Mouse (Mus musculus) forebrain, embryonic 16.5 days (tissue): ENCODE results near the gene Mrpl1. TPM values are rescaled to one million over a fixed set of nuclear protein-coding genes. Genes with fewer than 3 reads are reported as not detected.

ENCODE experiments used
- ATAC-seq: fragments of 200-750 bp; cut with Nextera tagmentation; 2 replicates; pipeline ENCODE4 v1.8.0; 2017; ENCODE audit warnings: mild to moderate bottlenecking, moderate library complexity
- H3K27ac ChIP-seq: fragments of 300-500 bp; sonication (generic); 2 replicates; pipeline ENCODE4 v1.5.1; 2014; ENCODE audit warnings: low read length, control low read depth
- H3K27me3 ChIP-seq: fragments of 300-500 bp; sonication (generic); replicated peaks from 2 replicates; pipeline ENCODE4 v1.6.1; 2014; ENCODE audit warnings: low read length; ENCODE audit not compliant: control insufficient read depth, insufficient read depth
- H3K36me3 ChIP-seq: fragments of 300-500 bp; sonication (generic); 2 replicates; pipeline ENCODE4 v1.6.1; 2014; ENCODE audit not compliant: control insufficient read depth, insufficient read depth
- H3K4me1 ChIP-seq: fragments of 300-500 bp; sonication (generic); replicated peaks from 2 replicates; pipeline ENCODE4 v1.6.1; 2014; ENCODE audit warnings: low read length; ENCODE audit not compliant: control insufficient read depth, insufficient read depth
- H3K4me2 ChIP-seq: fragments of 300-500 bp; sonication (generic); 2 replicates; pipeline ENCODE4 v1.6.1; 2014; ENCODE audit warnings: mild to moderate bottlenecking, low read length, control low read depth
- H3K4me3 ChIP-seq: fragments of 300-500 bp; sonication (generic); replicated peaks from 2 replicates; pipeline ENCODE4 v1.5.1; 2014; ENCODE audit warnings: mild to moderate bottlenecking, low read length, control low read depth
- H3K9ac ChIP-seq: fragments of 300-500 bp; sonication (generic); replicated peaks from 2 replicates; pipeline ENCODE4 v1.6.1; 2014; ENCODE audit warnings: low read depth, low read length, control low read depth
- H3K9me3 ChIP-seq: fragments of 300-500 bp; sonication (generic); 2 replicates; pipeline ENCODE4 v1.6.1; 2016; ENCODE audit warnings: low read length; ENCODE audit not compliant: control insufficient read depth
- WGBS: fragments of 180-500 bp; shearing (Covaris S2); extraction: QIAGEN DNeasy Blood & Tissue Kit; methylation state at CpG from one replicate; pipeline ENCODE4 v1.1.7; 2014; 5-methylcytosine and 5-hydroxymethylcytosine counted together
- polyA plus RNA-seq: library from polyadenylated mRNA; unstranded; fragments of >200 nt; fragmentation: Nextera tagmentation; extraction: Ambion mirVana; gene quantifications from 2 replicates; pipeline ENCODE4 v1.2.1, GENCODE M21; 2015

Mrpl1 gene
- polyA plus RNA-seq, 1 experiment from 2014 or later, result 16.9 TPM

DNA sequence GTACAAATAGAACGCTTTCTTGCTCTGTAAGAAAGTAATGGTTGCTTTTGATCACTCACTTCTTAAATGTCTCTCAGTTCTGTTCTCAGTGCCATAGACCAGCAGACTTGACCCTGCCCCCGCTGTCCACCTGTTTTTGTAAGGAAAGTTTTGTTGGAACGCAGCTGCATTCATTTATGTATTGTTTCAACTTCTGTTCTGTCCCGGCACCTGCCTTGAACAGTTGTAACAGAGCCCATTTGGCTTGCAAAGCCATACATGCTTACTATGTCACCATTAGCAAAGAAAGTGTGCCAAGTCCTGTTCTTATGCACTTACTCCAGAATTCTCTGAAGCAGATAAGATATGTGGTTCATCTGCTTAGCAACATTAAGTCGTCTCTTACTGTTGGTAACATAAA lies 48.9 kb downstream of the Mrpl1 start:
- H3K4me1 ChIP-seq, result no peaks in the 10 kb centered on the region

GRCm38 (mm10) chr5:96267017-96267702 lies 57.9 kb downstream of the Mrpl1 start:
- ATAC-seq, result peak; percentile 62
- H3K4me3 ChIP-seq, result no peak overlapping the region
- H3K4me1 ChIP-seq, result no peaks in the 10 kb centered on the region
- H3K27ac ChIP-seq, result no peak overlapping the region
- no peak overlapping the region for H3K4me2 ChIP-seq
- H3K27me3 ChIP-seq, result no peaks in the 10 kb centered on the region
- no peaks in the 10 kb centered on the region for H3K9me3 ChIP-seq
- 67% methylated on average over 3 of the region's 3 CpGs for WGBS
- no peaks in the 10 kb centered on the region for H3K36me3 ChIP-seq
- no peak overlapping the region for H3K9ac ChIP-seq

More for the DNA sequence above, 48.9 kb downstream of the Mrpl1 start:
- no peaks in the 10 kb centered on the region for H3K27me3 ChIP-seq
- no peaks in the 10 kb centered on the region for H3K36me3 ChIP-seq
- no peak overlapping the region for H3K4me3 ChIP-seq
- no peak overlapping the region for H3K9ac ChIP-seq
- 75% methylated on average over 5 of the region's 5 CpGs for WGBS
- H3K27ac ChIP-seq, result no peak overlapping the region
- H3K9me3 ChIP-seq, result no peaks in the 10 kb centered on the region
- H3K4me2 ChIP-seq, result no peak overlapping the region
- ATAC-seq, result no peak

GRCm38 (mm10) chr5:96271070-96271469 lies 61.8 kb downstream of the Mrpl1 start:
- 93% methylated on average over 6 of the region's 6 CpGs for WGBS
- no peaks in the 10 kb centered on the region for H3K36me3 ChIP-seq
- no peaks in the 10 kb centered on the region for H3K27me3 ChIP-seq

DNA sequence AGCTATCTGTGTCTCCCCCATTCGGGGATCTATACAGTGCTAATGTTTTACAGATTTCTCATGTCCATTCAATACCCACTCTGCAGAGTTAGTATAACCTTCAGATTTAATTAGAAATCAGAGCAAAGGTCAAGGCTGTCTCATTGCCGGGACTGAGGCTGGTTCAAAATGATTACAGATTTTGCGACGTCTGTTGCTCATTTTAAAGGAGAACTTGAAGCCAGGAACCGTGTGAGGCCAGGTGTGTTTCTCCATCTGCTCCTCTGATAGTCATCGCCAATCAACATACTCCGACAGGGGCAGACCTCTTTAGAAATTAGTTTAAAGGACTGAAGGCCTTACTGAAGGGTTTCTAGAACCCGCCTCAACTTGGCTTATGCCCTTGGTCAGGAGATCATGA lies 96.5 kb downstream of the Mrpl1 start:
- peaks cover 6% of the 10 kb centered on the region for H3K4me1 ChIP-seq
- no peak overlapping the region for H3K4me3 ChIP-seq
- H3K4me2 ChIP-seq, result no peak overlapping the region
- no peaks in the 10 kb centered on the region for H3K36me3 ChIP-seq
- no peaks in the 10 kb centered on the region for H3K9me3 ChIP-seq
- H3K27me3 ChIP-seq, result no peaks in the 10 kb centered on the region
- no peak overlapping the region for H3K27ac ChIP-seq
- ATAC-seq, result no peak
- WGBS, result 64% methylated on average over 8 of the region's 8 CpGs
- no peak overlapping the region for H3K9ac ChIP-seq

More at GRCm38 (mm10) chr5:96271070-96271469, 61.8 kb downstream of the Mrpl1 start:
- H3K4me1 ChIP-seq, result no peaks in the 10 kb centered on the region
- no peak overlapping the region for H3K27ac ChIP-seq
- H3K4me2 ChIP-seq, result no peak overlapping the region
- ATAC-seq, result no peak
- no peaks in the 10 kb centered on the region for H3K9me3 ChIP-seq
- H3K4me3 ChIP-seq, result no peak overlapping the region
- no peak overlapping the region for H3K9ac ChIP-seq

DNA sequence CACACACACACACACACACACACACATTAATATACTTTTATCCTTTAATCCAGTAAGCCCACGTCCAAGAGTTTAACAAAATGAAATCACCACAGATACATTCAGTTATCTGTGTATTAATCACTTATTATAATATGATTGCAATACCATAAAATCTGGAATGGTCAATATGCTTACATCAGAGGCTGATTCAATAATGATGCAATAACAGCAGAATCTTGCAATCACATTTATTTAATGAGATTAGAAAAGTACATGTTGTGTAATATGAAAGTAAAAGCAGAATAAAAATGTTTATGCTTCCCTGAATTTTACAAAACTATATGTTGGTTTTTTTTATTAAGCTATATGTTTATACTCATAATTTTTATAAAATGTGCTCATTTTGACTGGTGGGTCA lies 97.0 kb downstream of the Mrpl1 start:
- Histone ChIP-seq H3K4me1 (peaks cover 6% of the 10 kb centered on the region), H3K9me3 (no peaks in the 10 kb centered on the region), H3K4me2 (no peak overlapping the region), H3K27me3 (no peaks in the 10 kb centered on the region), H3K4me3 (no peak overlapping the region), H3K36me3 (no peaks in the 10 kb centered on the region), H3K9ac (no peak overlapping the region), H3K27ac (no peak overlapping the region)
- 88% methylated on average over 1 of the region's 1 CpGs for WGBS
- ATAC-seq, result no peak

DNA sequence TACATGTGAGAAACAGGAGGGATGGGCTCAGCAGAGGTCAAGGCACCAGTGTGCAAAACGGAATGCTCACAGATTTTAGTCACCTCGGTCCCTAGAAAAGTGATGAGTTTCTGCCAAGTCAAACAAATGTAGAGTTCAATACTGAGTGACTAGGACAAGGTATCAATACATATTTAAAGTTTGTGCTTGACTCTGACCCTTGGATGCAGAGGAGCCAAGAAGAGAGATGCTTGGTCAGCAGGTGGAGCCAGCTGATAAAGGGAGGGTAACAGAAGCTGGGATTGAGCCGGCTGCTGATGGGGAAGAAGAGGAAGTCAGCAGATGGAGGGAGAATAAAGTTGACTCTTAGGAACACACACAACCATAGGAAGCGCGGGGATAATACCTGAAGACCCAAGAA lies 97.5 kb downstream of the Mrpl1 start:
- no peaks in the 10 kb centered on the region for H3K36me3 ChIP-seq
- 75% methylated on average over 5 of the region's 5 CpGs for WGBS

DNA sequence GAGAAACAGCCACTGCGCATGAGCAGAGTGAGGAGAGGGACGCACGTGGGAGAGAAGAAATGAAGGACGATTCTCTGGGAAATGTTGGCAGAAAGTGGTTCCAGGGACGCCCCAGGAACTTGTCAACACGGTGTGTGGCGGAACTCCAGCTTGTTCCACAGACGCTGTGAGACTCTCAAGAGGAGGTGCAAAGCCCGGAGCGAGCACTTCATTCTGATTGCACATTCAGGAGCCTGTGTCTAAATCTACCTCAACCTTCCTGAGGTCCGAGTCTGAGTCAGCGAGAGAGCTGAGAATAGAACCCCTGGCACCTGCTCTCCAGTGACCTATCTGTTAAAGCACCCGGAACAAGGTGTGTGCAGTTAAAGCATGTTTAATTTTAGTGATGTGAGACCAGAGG lies 98.8 kb downstream of the Mrpl1 start:
- H3K4me1 ChIP-seq, result peaks cover 6% of the 10 kb centered on the region
- no peaks in the 10 kb centered on the region for H3K9me3 ChIP-seq
- no peak overlapping the region for H3K4me2 ChIP-seq
- H3K27me3 ChIP-seq, result no peaks in the 10 kb centered on the region
- no peak overlapping the region for H3K4me3 ChIP-seq
- ATAC-seq, result no peak
- H3K27ac ChIP-seq, result no peak overlapping the region
- 74% methylated on average over 13 of the region's 13 CpGs for WGBS
- H3K36me3 ChIP-seq, result no peaks in the 10 kb centered on the region
- no peak overlapping the region for H3K9ac ChIP-seq

More for the DNA sequence above, 97.5 kb downstream of the Mrpl1 start:
- no peaks in the 10 kb centered on the region for H3K9me3 ChIP-seq
- no peak overlapping the region for H3K27ac ChIP-seq
- peaks cover 6% of the 10 kb centered on the region for H3K4me1 ChIP-seq
- H3K4me2 ChIP-seq, result no peak overlapping the region
- no peak for ATAC-seq
- H3K9ac ChIP-seq, result no peak overlapping the region
- no peak overlapping the region for H3K4me3 ChIP-seq
- H3K27me3 ChIP-seq, result no peaks in the 10 kb centered on the region

- Histone ChIP-seq H3K27me3 (no peaks in the 10 kb centered on the region), H3K27ac (no peak overlapping the region), H3K36me3 (no peaks in the 10 kb centered on the region), H3K4me3 (no peak overlapping the region), H3K4me1 (peaks cover 6% of the 10 kb centered on the region), H3K9ac (no peak overlapping the region), H3K4me2 (no peak overlapping the region), H3K9me3 (no peaks in the 10 kb centered on the region)
- ATAC-seq, result no peak
- 24% methylated on average over 5 of the region's 5 CpGs for WGBS
Measured at GRCm38 (mm10) chr5:96308645-96309044, 99.4 kb downstream of the Mrpl1 start.

- Histone ChIP-seq H3K4me2 (no peak overlapping the region), H3K27me3 (no peaks in the 10 kb centered on the region), H3K4me1 (peaks cover 6% of the 10 kb centered on the region), H3K27ac (no peak overlapping the region), H3K36me3 (no peaks in the 10 kb centered on the region), H3K9ac (no peak overlapping the region), H3K4me3 (no peak overlapping the region), H3K9me3 (no peaks in the 10 kb centered on the region)
- no peak for ATAC-seq
- 91% methylated on average over 5 of the region's 5 CpGs for WGBS
Measured at GRCm38 (mm10) chr5:96309566-96309965, 100.3 kb downstream of the Mrpl1 start.

GRCm38 (mm10) chr5:96311677-96312076 lies 102.4 kb downstream of the Mrpl1 start:
- no peaks in the 10 kb centered on the region for H3K9me3 ChIP-seq
- ATAC-seq, result no peak
- 75% methylated on average over 8 of the region's 8 CpGs for WGBS

More at GRCm38 (mm10) chr5:96311677-96312076, 102.4 kb downstream of the Mrpl1 start:
- Histone ChIP-seq H3K27ac (no peak overlapping the region), H3K36me3 (no peaks in the 10 kb centered on the region), H3K4me2 (no peak overlapping the region), H3K4me1 (peaks cover 3% of the 10 kb centered on the region; the same call in 1 of the 2 replicates), H3K9ac (no peak overlapping the region), H3K4me3 (no peak overlapping the region), H3K27me3 (no peaks in the 10 kb centered on the region)
